Mouse (Mus musculus) forebrain, postnatal 0 days (tissue): ENCODE measurements around the gene Zfyve19. TPM values are rescaled to one million over a fixed set of nuclear protein-coding genes. Genes with fewer than 3 reads are reported as not detected.
A peak's percentile ranks its signal among the peaks of the same experiment; 100 is the strongest.

Source experiments
- ATAC-seq: fragments of 200-750 bp; cut with Nextera tagmentation; 2 replicates; pipeline ENCODE4 v1.8.0; 2017; ENCODE audit warnings: mild to moderate bottlenecking, moderate library complexity
- DNase-seq: peaks from one replicate; pipeline ENCODE4 v3.0.0-alpha.2; 2015
- H3K27ac ChIP-seq: fragments of 300-500 bp; sonication (generic); 2 replicates; pipeline ENCODE4 v1.5.1; 2014; ENCODE audit warnings: low read depth, mild to moderate bottlenecking, antibody characterized with exemption, low read length, moderate library complexity, mixed read lengths
- H3K27me3 ChIP-seq: fragments of 300-500 bp; sonication (generic); 2 replicates; pipeline ENCODE4 v1.6.1; 2014; ENCODE audit warnings: mild to moderate bottlenecking, low read length, mixed read lengths; ENCODE audit not compliant: insufficient read depth
- H3K36me3 ChIP-seq: fragments of 300-500 bp; sonication (generic); 2 replicates; pipeline ENCODE4 v1.6.1; 2014; ENCODE audit warnings: mild to moderate bottlenecking, moderate library complexity; ENCODE audit not compliant: insufficient read depth
- H3K4me1 ChIP-seq: fragments of 300-500 bp; sonication (generic); 2 replicates; pipeline ENCODE4 v1.6.1; 2014; ENCODE audit warnings: antibody characterized with exemption; ENCODE audit not compliant: insufficient read depth
- H3K4me2 ChIP-seq: fragments of 300-500 bp; sonication (generic); 2 replicates; pipeline ENCODE4 v1.6.1; 2014; ENCODE audit warnings: low read depth, mild to moderate bottlenecking, moderate library complexity
- H3K4me3 ChIP-seq: fragments of 300-500 bp; sonication (generic); 2 replicates; pipeline ENCODE4 v1.5.1; 2014; ENCODE audit warnings: low read depth, low read length, mixed read lengths
- H3K9ac ChIP-seq: fragments of 300-500 bp; sonication (generic); 2 replicates; pipeline ENCODE4 v1.6.1; 2014; ENCODE audit warnings: mild to moderate bottlenecking
- H3K9me3 ChIP-seq: fragments of 300-500 bp; sonication (generic); 2 replicates; pipeline ENCODE4 v1.6.1; 2016; ENCODE audit warnings: low read length
- CTCF ChIP-seq: sonication (generic); IDR thresholded peaks from 2 replicates; pipeline ENCODE4 v1.5.1; 2016; ENCODE audit warnings: antibody characterized with exemption, control low read depth, low read depth
- WGBS: fragments of 180-500 bp; shearing (Covaris S2); extraction: QIAGEN DNeasy Blood & Tissue Kit; methylation state at CpG from one replicate; pipeline ENCODE4 v1.1.7; 2014; 5-methylcytosine and 5-hydroxymethylcytosine counted together
- polyA plus RNA-seq: library from polyadenylated mRNA; unstranded; fragments of >200 nt; fragmentation: Nextera tagmentation; extraction: Ambion mirVana; gene quantifications from 2 replicates; pipeline ENCODE4 v1.2.1, GENCODE M21; 2015
- total RNA-seq: library from RNA; depleted of rRNA; stranded (reverse); fragments of >200 nt; gene quantifications from 2 replicates; pipeline ENCODE4 v1.2.3, GENCODE M21; 2014; rRNA removed

Gene Zfyve19
- total and polyA plus RNA-seq, 2 experiments from 2014 or later, result 37.4 to 62.5 TPM

GRCm38 (mm10) chr2:119250826-119251478 lies 42.5 kb downstream of the Zfyve19 start:
- peak; percentile 91 for TF ChIP-seq CTCF
- no peak overlapping the region for H3K4me2 ChIP-seq
- no peak overlapping the region for H3K4me3 ChIP-seq
- DNase-seq (peak; percentile 80), ATAC-seq (peak; percentile 73)
- H3K27me3 ChIP-seq, result peaks cover 8% of the 10 kb centered on the region; the same call in 1 of the 2 replicates
- H3K36me3 ChIP-seq, result no peaks in the 10 kb centered on the region
- H3K9me3 ChIP-seq, result no peaks in the 10 kb centered on the region
- H3K9ac ChIP-seq, result no peak overlapping the region
- H3K27ac ChIP-seq, result no peak overlapping the region
- no peaks in the 10 kb centered on the region for H3K4me1 ChIP-seq
- WGBS, result 15% methylated on average over 11 of the region's 11 CpGs

- 3% methylated on average over 7 of the region's 7 CpGs for WGBS
- DNase-seq, result no peak
- ATAC-seq, result no peak
- Histone ChIP-seq H3K9me3 (no peaks in the 10 kb centered on the region), H3K9ac (no peak overlapping the region), H3K4me3 (no peak overlapping the region), H3K4me1 (no peaks in the 10 kb centered on the region), H3K4me2 (no peak overlapping the region), H3K27ac (no peak overlapping the region), H3K36me3 (no peaks in the 10 kb centered on the region), H3K27me3 (peaks cover 8% of the 10 kb centered on the region; the same call in 1 of the 2 replicates)
- no peak for TF ChIP-seq CTCF
These were observed 46.6 kb downstream of the Zfyve19 start for GRCm38 (mm10) chr2:119254976-119255375.

DNA sequence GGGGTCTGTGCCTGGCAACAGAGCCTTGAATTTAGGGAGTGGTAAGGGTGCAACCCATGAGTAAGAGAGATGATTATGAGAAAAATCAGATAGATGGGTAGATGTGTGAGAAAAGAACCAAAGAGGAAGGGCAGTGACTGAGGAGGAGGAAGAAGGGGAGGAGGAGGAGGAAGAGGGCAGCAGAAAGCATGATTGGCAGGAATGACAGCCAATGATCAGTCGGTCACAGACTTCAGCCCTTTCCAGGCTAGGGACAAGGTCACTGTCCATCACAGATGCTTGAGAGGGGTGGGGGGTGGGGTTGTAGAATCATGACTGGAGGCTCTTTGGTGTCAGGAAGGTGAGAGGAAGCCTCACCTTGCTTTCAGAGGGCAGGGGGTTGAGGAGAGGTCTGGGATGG lies 52.1 kb downstream of the Zfyve19 start:
- ATAC-seq (no peak), DNase-seq (no peak)
- Histone ChIP-seq H3K4me2 (no peak overlapping the region), H3K27ac (no peak overlapping the region), H3K36me3 (no peaks in the 10 kb centered on the region), H3K9me3 (no peaks in the 10 kb centered on the region), H3K27me3 (peaks cover 2% of the 10 kb centered on the region; the same call in 1 of the 2 replicates), H3K4me3 (no peak overlapping the region), H3K9ac (no peak overlapping the region), H3K4me1 (no peaks in the 10 kb centered on the region)
- 78% methylated on average over 1 of the region's 1 CpGs for WGBS
- no peak for TF ChIP-seq CTCF

DNA sequence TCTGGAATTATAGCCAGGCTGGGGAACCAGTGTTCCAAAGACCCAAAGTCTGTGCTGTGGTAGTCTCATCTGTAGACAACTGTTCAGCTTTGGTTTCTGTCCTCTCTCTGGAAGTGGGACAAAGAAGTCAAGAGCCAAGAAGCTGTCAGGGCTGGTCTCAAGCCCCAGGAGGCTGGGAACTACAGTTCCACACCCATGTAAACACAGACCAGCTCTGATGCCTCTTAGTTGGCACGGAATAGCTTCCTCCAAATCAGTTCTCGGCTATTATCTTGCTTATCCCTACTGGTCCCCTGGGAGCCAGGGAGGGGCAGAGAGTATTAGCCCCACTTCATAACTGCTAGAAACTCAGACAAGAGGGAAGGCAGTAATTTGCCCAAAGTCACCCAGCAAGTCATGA lies 52.9 kb downstream of the Zfyve19 start:
- Histone ChIP-seq H3K27ac (no peak overlapping the region), H3K9ac (no peak overlapping the region), H3K9me3 (no peaks in the 10 kb centered on the region), H3K27me3 (no peaks in the 10 kb centered on the region), H3K36me3 (no peaks in the 10 kb centered on the region), H3K4me3 (no peak overlapping the region), H3K4me2 (no peak overlapping the region), H3K4me1 (no peaks in the 10 kb centered on the region)
- 51% methylated on average over 2 of the region's 2 CpGs for WGBS
- no peak for ATAC-seq
- TF ChIP-seq CTCF, result no peak
- DNase-seq, result no peak

DNA sequence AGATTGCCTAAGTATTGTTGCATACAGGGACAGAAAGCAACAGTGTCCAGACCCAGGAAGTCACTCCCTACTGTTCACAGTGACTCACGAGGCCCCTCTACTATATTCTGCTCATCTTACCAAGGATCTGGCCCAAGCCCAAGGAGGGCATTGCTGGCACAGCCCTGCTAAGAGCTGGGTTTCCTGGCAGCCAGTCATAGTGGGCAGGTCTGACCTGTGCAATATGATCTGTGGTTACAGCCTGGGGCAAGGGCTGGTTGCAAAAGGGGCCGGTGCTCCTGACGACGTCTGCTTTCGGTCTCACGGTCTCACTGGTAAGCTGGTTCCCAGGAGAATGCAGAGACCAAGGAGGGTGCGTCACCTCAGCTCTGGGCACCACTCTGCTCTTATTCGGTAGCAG lies 54.6 kb downstream of the Zfyve19 start:
- DNase-seq, result no peak
- Histone ChIP-seq H3K27ac (no peak overlapping the region), H3K9me3 (no peaks in the 10 kb centered on the region)

GRCm38 (mm10) chr2:119263813-119264212 lies 55.4 kb downstream of the Zfyve19 start:
- H3K4me1 ChIP-seq, result peaks cover under 1% of the 10 kb centered on the region; the same call in 1 of the 2 replicates
- H3K27ac ChIP-seq, result no peak overlapping the region
- H3K9ac ChIP-seq, result no peak overlapping the region
- ATAC-seq (no peak), DNase-seq (no peak)
- H3K9me3 ChIP-seq, result no peaks in the 10 kb centered on the region
- no peaks in the 10 kb centered on the region for H3K27me3 ChIP-seq
- TF ChIP-seq CTCF, result no peak
- no peak overlapping the region for H3K4me3 ChIP-seq
- no peaks in the 10 kb centered on the region for H3K36me3 ChIP-seq
- WGBS, result 81% methylated on average over 5 of the region's 5 CpGs
- no peak overlapping the region for H3K4me2 ChIP-seq

More for the DNA sequence above, 54.6 kb downstream of the Zfyve19 start:
- no peak for TF ChIP-seq CTCF
- no peak overlapping the region for H3K4me3 ChIP-seq
- H3K4me1 ChIP-seq, result no peaks in the 10 kb centered on the region
- WGBS, result 23% methylated on average over 8 of the region's 8 CpGs
- H3K36me3 ChIP-seq, result no peaks in the 10 kb centered on the region
- H3K4me2 ChIP-seq, result no peak overlapping the region
- H3K27me3 ChIP-seq, result no peaks in the 10 kb centered on the region
- no peak overlapping the region for H3K9ac ChIP-seq
- ATAC-seq, result peak; percentile 48; the same call in 1 of the 2 replicates

Other genes starting within 250 kb of the Zfyve19 start
- gene Ccdc32, start 179.2 kb upstream of the Zfyve19 start, total RNA-seq, result 51.4 and 52.3 TPM in 2 replicates
- gene Ccdc32, start 179.2 kb upstream of the Zfyve19 start, polyA plus RNA-seq, result 56.3 and 64.3 TPM in 2 replicates
- 9.4 and 10.3 TPM in 2 replicates for gene Rpusd2, start 173.8 kb upstream of the Zfyve19 start, total RNA-seq
- 3.6 TPM in 2 replicates for gene Rpusd2, start 173.8 kb upstream of the Zfyve19 start, polyA plus RNA-seq
- 4.6 and 5.0 TPM in 2 replicates for gene Knl1, start 161.5 kb upstream of the Zfyve19 start, total RNA-seq
- gene Knl1, start 161.5 kb upstream of the Zfyve19 start, polyA plus RNA-seq, result 3.8 and 5.2 TPM in 2 replicates
- gene Rad51, start 95.8 kb upstream of the Zfyve19 start, total RNA-seq, result 1.2 and 1.4 TPM in 2 replicates
- 6.3 and 8.4 TPM in 2 replicates for gene Rad51, start 95.8 kb upstream of the Zfyve19 start, polyA plus RNA-seq
- 45.8 and 57.3 TPM in 2 replicates for gene Rmdn3, start 51.6 kb upstream of the Zfyve19 start, total RNA-seq
- 36.4 and 39.5 TPM in 2 replicates for gene Rmdn3, start 51.6 kb upstream of the Zfyve19 start, polyA plus RNA-seq
- 0.38 TPM in 1 of 2 replicates, not detected in the other for gene Gchfr, start 40.8 kb upstream of the Zfyve19 start, total RNA-seq
- gene Gchfr, start 40.8 kb upstream of the Zfyve19 start, polyA plus RNA-seq, result 1.5 and 1.9 TPM in 2 replicates
- 0.08 TPM in 1 of 2 replicates, not detected in the other for gene Gm14137, start 34.1 kb upstream of the Zfyve19 start, total RNA-seq
- 0.09 and 0.28 TPM in 2 replicates for gene Gm14137, start 34.1 kb upstream of the Zfyve19 start, polyA plus RNA-seq
- 30.6 and 41.9 TPM in 2 replicates for gene Dnajc17, start 178 bp downstream of the Zfyve19 start, total RNA-seq
- 25.2 and 27.0 TPM in 2 replicates for gene Dnajc17, start 178 bp downstream of the Zfyve19 start, polyA plus RNA-seq
- gene Ppp1r14d, start 21.3 kb downstream of the Zfyve19 start, total RNA-seq, result not detected in 2 replicates
- not detected in 2 replicates for gene Ppp1r14d, start 21.3 kb downstream of the Zfyve19 start, polyA plus RNA-seq
- gene Spint1, start 28.7 kb downstream of the Zfyve19 start, total RNA-seq, result 1.6 and 1.8 TPM in 2 replicates
- 0.52 and 1.1 TPM in 2 replicates for gene Spint1, start 28.7 kb downstream of the Zfyve19 start, polyA plus RNA-seq
- 20.5 and 27.8 TPM in 2 replicates for gene Rhov, start 62.7 kb downstream of the Zfyve19 start, total RNA-seq
- gene Rhov, start 62.7 kb downstream of the Zfyve19 start, polyA plus RNA-seq, result 22.9 and 29.3 TPM in 2 replicates
- 22.5 and 26.7 TPM in 2 replicates for gene Vps18, start 80.1 kb downstream of the Zfyve19 start, total RNA-seq
- 17.5 and 22.3 TPM in 2 replicates for gene Vps18, start 80.1 kb downstream of the Zfyve19 start, polyA plus RNA-seq
- 2.8 and 3.7 TPM in 2 replicates for gene Dll4, start 117.2 kb downstream of the Zfyve19 start, total RNA-seq
- gene Dll4, start 117.2 kb downstream of the Zfyve19 start, polyA plus RNA-seq, result 2.3 and 2.4 TPM in 2 replicates
- gene Chac1, start 142.6 kb downstream of the Zfyve19 start, total RNA-seq, result 8.7 and 20.4 TPM in 2 replicates
- 5.7 and 9.1 TPM in 2 replicates for gene Chac1, start 142.6 kb downstream of the Zfyve19 start, polyA plus RNA-seq